Mouse (Mus musculus): ENCODE data around the gene Rusc2.

The Rusc2 gene

DNA sequence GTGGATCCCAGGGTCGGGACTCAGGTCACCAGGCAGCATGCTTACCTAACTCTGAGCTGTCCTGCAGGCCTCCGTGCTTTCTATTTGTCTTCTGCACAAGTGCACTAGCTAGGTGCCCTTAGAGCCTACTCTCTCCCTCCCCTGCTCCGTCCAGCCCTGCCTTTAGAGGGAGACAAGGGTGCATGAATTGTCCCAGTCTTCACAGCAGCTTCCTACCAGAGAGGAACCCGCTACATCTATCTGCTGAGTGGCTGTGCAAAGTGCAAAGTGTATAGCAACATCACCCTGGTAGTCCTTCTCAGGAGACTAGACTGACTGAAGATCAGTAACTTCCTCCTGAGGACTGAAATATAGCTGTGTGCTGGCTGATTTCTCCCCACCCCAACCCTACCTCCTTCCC is 9.6 kb upstream of the Rusc2 start:
- H3K36me3 ChIP-seq (ENCODE audit: control insufficient read depth, insufficient read depth, low read length, poor library complexity, severe bottlenecking) = no peaks in the 10 kb centered on the region
- H3K27me3 ChIP-seq (ENCODE audit: control insufficient read depth, insufficient read depth, low read length, poor library complexity, severe bottlenecking) = no peaks in the 10 kb centered on the region; the same call in 1 of the 2 replicates
- no peak for DNase-seq (ENCODE audit: low read depth, low spot score)

DNA sequence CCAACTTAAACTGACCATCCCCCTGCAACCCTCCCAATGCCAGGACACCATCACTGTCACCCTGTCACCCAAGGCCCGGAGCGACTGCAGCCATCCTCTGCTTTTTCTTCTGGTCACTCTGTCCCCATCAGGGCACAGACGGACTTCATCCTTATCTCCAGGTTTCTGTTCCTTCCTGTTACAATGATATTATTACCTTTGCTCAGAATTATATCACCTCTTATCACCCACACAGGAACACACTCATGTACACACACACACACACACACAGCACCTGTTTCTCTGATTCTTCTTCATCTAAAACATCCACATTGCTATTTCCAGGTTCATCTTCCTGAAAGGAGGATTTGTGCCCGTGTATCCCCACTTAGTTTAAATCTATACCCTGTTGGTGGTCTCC is 7.5 kb upstream of the Rusc2 start:
- DNase-seq (ENCODE audit: low read depth, low spot score) = no peak
- no peaks in the 10 kb centered on the region for H3K36me3 ChIP-seq (ENCODE audit: control insufficient read depth, insufficient read depth, low read length, poor library complexity, severe bottlenecking)
- H3K27me3 ChIP-seq (ENCODE audit: control insufficient read depth, insufficient read depth, low read length, poor library complexity, severe bottlenecking) = no peaks in the 10 kb centered on the region

DNA sequence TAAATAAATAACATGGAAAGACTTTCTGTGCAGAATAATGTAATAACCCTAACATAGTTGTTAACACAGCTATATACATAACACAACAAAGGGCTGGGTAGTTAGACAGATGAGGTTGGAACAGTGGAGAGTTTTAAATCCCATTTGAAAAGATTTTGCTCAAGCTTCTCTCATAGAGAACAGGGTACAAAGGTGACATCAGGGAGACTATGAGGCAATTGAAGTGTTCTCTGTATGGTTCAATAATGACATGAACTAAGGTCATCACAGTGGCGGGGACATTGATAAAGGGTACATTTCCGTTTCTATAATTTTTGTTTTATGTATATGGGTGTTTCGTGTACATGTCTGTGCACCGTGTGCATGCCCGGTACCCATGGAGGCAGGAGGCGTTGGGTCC is 2.2 kb upstream of the Rusc2 start:
- no peak for DNase-seq (ENCODE audit: low read depth, low spot score)

GRCm38 (mm10) chr4:43380951-43381350 is 828 bp upstream of the Rusc2 start:
- Histone ChIP-seq H3K36me3 (ENCODE audit: control insufficient read depth, insufficient read depth, low read length, poor library complexity, severe bottlenecking) (no peaks in the 10 kb centered on the region), H3K27me3 (ENCODE audit: control insufficient read depth, insufficient read depth, low read length, poor library complexity, severe bottlenecking) (no peaks in the 10 kb centered on the region)
- no peak for DNase-seq (ENCODE audit: low read depth, low spot score)

More for the DNA sequence above, 2.2 kb upstream of the Rusc2 start:
- H3K36me3 ChIP-seq (ENCODE audit: control insufficient read depth, insufficient read depth, low read length, poor library complexity, severe bottlenecking) = no peaks in the 10 kb centered on the region
- no peaks in the 10 kb centered on the region for H3K27me3 ChIP-seq (ENCODE audit: control insufficient read depth, insufficient read depth, low read length, poor library complexity, severe bottlenecking)

- no peaks in the 10 kb centered on the region for H3K36me3 ChIP-seq (ENCODE audit: control insufficient read depth, insufficient read depth, low read length, poor library complexity, severe bottlenecking)
- no peaks in the 10 kb centered on the region for H3K27me3 ChIP-seq (ENCODE audit: control insufficient read depth, insufficient read depth, low read length, poor library complexity, severe bottlenecking)
- no peak for DNase-seq (ENCODE audit: low read depth, low spot score)
These were observed 609 bp downstream of the Rusc2 start for GRCm38 (mm10) chr4:43382155-43383020.

GRCm38 (mm10) chr4:43383246-43384082 is 1.7 kb downstream of the Rusc2 start:
- Histone ChIP-seq H3K36me3 (ENCODE audit: control insufficient read depth, insufficient read depth, low read length, poor library complexity, severe bottlenecking) (no peaks in the 10 kb centered on the region), H3K27me3 (ENCODE audit: control insufficient read depth, insufficient read depth, low read length, poor library complexity, severe bottlenecking) (no peaks in the 10 kb centered on the region)
- DNase-seq (ENCODE audit: low read depth, low spot score) = no peak

GRCm38 (mm10) chr4:43384083-43384460 is 2.3 kb downstream of the Rusc2 start:
- DNase-seq (ENCODE audit: low read depth, low spot score) = no peak
- H3K36me3 ChIP-seq (ENCODE audit: control insufficient read depth, insufficient read depth, low read length, poor library complexity, severe bottlenecking) = no peaks in the 10 kb centered on the region
- no peaks in the 10 kb centered on the region for H3K27me3 ChIP-seq (ENCODE audit: control insufficient read depth, insufficient read depth, low read length, poor library complexity, severe bottlenecking)

- no peak for DNase-seq (ENCODE audit: low read depth, low spot score)
- Histone ChIP-seq H3K36me3 (ENCODE audit: control insufficient read depth, insufficient read depth, low read length, poor library complexity, severe bottlenecking) (no peaks in the 10 kb centered on the region), H3K27me3 (ENCODE audit: control insufficient read depth, insufficient read depth, low read length, poor library complexity, severe bottlenecking) (no peaks in the 10 kb centered on the region)
These were observed 2.8 kb downstream of the Rusc2 start for GRCm38 (mm10) chr4:43384541-43384940.

GRCm38 (mm10) chr4:43386932-43387331 is 5.2 kb downstream of the Rusc2 start:
- H3K36me3 ChIP-seq (ENCODE audit: control insufficient read depth, insufficient read depth, low read length, poor library complexity, severe bottlenecking) = no peaks in the 10 kb centered on the region
- H3K27me3 ChIP-seq (ENCODE audit: control insufficient read depth, insufficient read depth, low read length, poor library complexity, severe bottlenecking) = no peaks in the 10 kb centered on the region
- no peak for DNase-seq (ENCODE audit: low read depth, low spot score)

GRCm38 (mm10) chr4:43389390-43389789 is 7.6 kb downstream of the Rusc2 start:
- Histone ChIP-seq H3K27me3 (ENCODE audit: control insufficient read depth, insufficient read depth, low read length, poor library complexity, severe bottlenecking) (no peaks in the 10 kb centered on the region), H3K36me3 (ENCODE audit: control insufficient read depth, insufficient read depth, low read length, poor library complexity, severe bottlenecking) (no peaks in the 10 kb centered on the region)
- DNase-seq (ENCODE audit: low read depth, low spot score) = no peak

- no peaks in the 10 kb centered on the region for H3K36me3 ChIP-seq (ENCODE audit: control insufficient read depth, insufficient read depth, low read length, poor library complexity, severe bottlenecking)
- DNase-seq (ENCODE audit: low read depth, low spot score) = no peak
- no peaks in the 10 kb centered on the region for H3K27me3 ChIP-seq (ENCODE audit: control insufficient read depth, insufficient read depth, low read length, poor library complexity, severe bottlenecking)
These were observed 8.2 kb downstream of the Rusc2 start for GRCm38 (mm10) chr4:43389845-43390440.

- no peaks in the 10 kb centered on the region for H3K27me3 ChIP-seq (ENCODE audit: control insufficient read depth, insufficient read depth, low read length, poor library complexity, severe bottlenecking)
These were observed 9.8 kb downstream of the Rusc2 start for GRCm38 (mm10) chr4:43391521-43392050.

GRCm38 (mm10) chr4:43394345-43394891 is 12.6 kb downstream of the Rusc2 start:
- no peaks in the 10 kb centered on the region for H3K27me3 ChIP-seq (ENCODE audit: control insufficient read depth, insufficient read depth, low read length, poor library complexity, severe bottlenecking)
- no peak for DNase-seq (ENCODE audit: low read depth, low spot score)
- no peaks in the 10 kb centered on the region for H3K36me3 ChIP-seq (ENCODE audit: control insufficient read depth, insufficient read depth, low read length, poor library complexity, severe bottlenecking)

More at GRCm38 (mm10) chr4:43391521-43392050, 9.8 kb downstream of the Rusc2 start:
- H3K36me3 ChIP-seq (ENCODE audit: control insufficient read depth, insufficient read depth, low read length, poor library complexity, severe bottlenecking) = no peaks in the 10 kb centered on the region
- DNase-seq (ENCODE audit: low read depth, low spot score) = no peak

GRCm38 (mm10) chr4:43395147-43395546 is 13.4 kb downstream of the Rusc2 start:
- DNase-seq (ENCODE audit: low read depth, low spot score) = no peak
- no peaks in the 10 kb centered on the region for H3K36me3 ChIP-seq (ENCODE audit: control insufficient read depth, insufficient read depth, low read length, poor library complexity, severe bottlenecking)
- no peaks in the 10 kb centered on the region for H3K27me3 ChIP-seq (ENCODE audit: control insufficient read depth, insufficient read depth, low read length, poor library complexity, severe bottlenecking)
